Mouse (Mus musculus) midbrain, embryonic 11.5 days (tissue): Measurements from ENCODE around the gene Plcxd2. TPM values are rescaled to one million over a fixed set of nuclear protein-coding genes. Genes with fewer than 3 reads are reported as not detected.

ENCODE experiments used
- ATAC-seq: fragments of 200-750 bp; cut with Nextera tagmentation; 2 replicates; pipeline ENCODE4 v1.8.0; 2017; ENCODE audit warnings: moderate TSS enrichment, moderate library complexity; ENCODE audit not compliant: low FRiP score
- DNase-seq: peaks from one replicate; pipeline ENCODE4 v3.0.0; 2015; ENCODE audit warnings: low spot score; ENCODE audit errors: missing footprints
- H3K27ac ChIP-seq: fragments of 300-500 bp; sonication (generic); 2 replicates; pipeline ENCODE4 v1.5.1; 2014; ENCODE audit warnings: low read depth, low read length
- H3K27me3 ChIP-seq: fragments of 300-500 bp; sonication (generic); 2 replicates; pipeline ENCODE4 v1.6.1; 2014; ENCODE audit warnings: mild to moderate bottlenecking, low read length, moderate library complexity, mixed read lengths; ENCODE audit not compliant: control insufficient read depth, insufficient read depth
- H3K36me3 ChIP-seq: fragments of 300-500 bp; sonication (generic); 2 replicates; pipeline ENCODE4 v1.6.1; 2014; ENCODE audit warnings: mild to moderate bottlenecking, low read length, moderate library complexity, mixed read lengths; ENCODE audit not compliant: control insufficient read depth, insufficient read depth
- H3K4me1 ChIP-seq: fragments of 300-500 bp; sonication (generic); 2 replicates; pipeline ENCODE4 v1.6.1; 2014; ENCODE audit warnings: low read length; ENCODE audit not compliant: control insufficient read depth, insufficient read depth
- H3K4me2 ChIP-seq: fragments of 300-500 bp; sonication (generic); 2 replicates; pipeline ENCODE4 v1.6.1; 2014; ENCODE audit warnings: mild to moderate bottlenecking, moderate library complexity
- H3K4me3 ChIP-seq: fragments of 300-500 bp; sonication (generic); 2 replicates; pipeline ENCODE4 v1.5.1; 2014; ENCODE audit warnings: low read depth, low read length
- H3K9ac ChIP-seq: fragments of 300-500 bp; sonication (generic); 2 replicates; pipeline ENCODE4 v1.6.1; 2014; ENCODE audit warnings: low read length
- H3K9me3 ChIP-seq: fragments of 300-500 bp; sonication (generic); 2 replicates; pipeline ENCODE4 v1.6.1; 2016; ENCODE audit warnings: low read length; ENCODE audit not compliant: control insufficient read depth
- WGBS: fragments of 180-500 bp; shearing (Covaris S2); extraction: QIAGEN DNeasy Blood & Tissue Kit; methylation state at CpG from one replicate; pipeline ENCODE4 v1.1.7; 2014; 5-methylcytosine and 5-hydroxymethylcytosine counted together
- polyA plus RNA-seq: library from polyadenylated mRNA; unstranded; fragments of >200 nt; fragmentation: Nextera tagmentation; extraction: Ambion mirVana; gene quantifications from 2 replicates; pipeline ENCODE4 v1.2.1, GENCODE M21; 2014

Gene Plcxd2
- polyA plus RNA-seq, 1 experiment from 2014 or later = 3.4 TPM

GRCm38 (mm10) chr16:45999374-46000191, 10.4 kb downstream of the Plcxd2 start:
- no peak overlapping the region for H3K27ac ChIP-seq
- DNase-seq (peak; percentile 87), ATAC-seq (peak; percentile 85)
- H3K4me2 ChIP-seq = no peak overlapping the region
- no peaks in the 10 kb centered on the region for H3K36me3 ChIP-seq
- no peaks in the 10 kb centered on the region for H3K9me3 ChIP-seq
- H3K4me3 ChIP-seq = no peak overlapping the region
- 62% methylated on average over 10 of the region's 10 CpGs for WGBS
- no peak overlapping the region for H3K9ac ChIP-seq
- no peaks in the 10 kb centered on the region for H3K27me3 ChIP-seq
- peaks cover 6% of the 10 kb centered on the region; the same call in 1 of the 2 replicates for H3K4me1 ChIP-seq

- Histone ChIP-seq H3K4me2 (no peak overlapping the region), H3K4me3 (no peak overlapping the region), H3K9ac (no peak overlapping the region), H3K36me3 (no peaks in the 10 kb centered on the region), H3K27me3 (no peaks in the 10 kb centered on the region), H3K27ac (no peak overlapping the region), H3K4me1 (peaks cover 6% of the 10 kb centered on the region; the same call in 1 of the 2 replicates), H3K9me3 (no peaks in the 10 kb centered on the region)
- ATAC-seq (no peak), DNase-seq (peak; percentile 61)
- 83% methylated on average over 7 of the region's 7 CpGs for WGBS
Measured at GRCm38 (mm10) chr16:45998231-45998630, 11.8 kb downstream of the Plcxd2 start.

GRCm38 (mm10) chr16:45990901-45991676, 18.9 kb downstream of the Plcxd2 start:
- Histone ChIP-seq H3K4me3 (no peak overlapping the region), H3K9ac (no peak overlapping the region), H3K36me3 (no peaks in the 10 kb centered on the region), H3K4me1 (no peaks in the 10 kb centered on the region), H3K27me3 (no peaks in the 10 kb centered on the region), H3K27ac (no peak overlapping the region), H3K4me2 (no peak overlapping the region), H3K9me3 (no peaks in the 10 kb centered on the region)
- ATAC-seq = 0 out of 2 replicates have a peak, but pooled peaks have one; percentile 59
- WGBS = 48% methylated on average over 10 of the region's 10 CpGs
- DNase-seq = peak; percentile 81

DNA sequence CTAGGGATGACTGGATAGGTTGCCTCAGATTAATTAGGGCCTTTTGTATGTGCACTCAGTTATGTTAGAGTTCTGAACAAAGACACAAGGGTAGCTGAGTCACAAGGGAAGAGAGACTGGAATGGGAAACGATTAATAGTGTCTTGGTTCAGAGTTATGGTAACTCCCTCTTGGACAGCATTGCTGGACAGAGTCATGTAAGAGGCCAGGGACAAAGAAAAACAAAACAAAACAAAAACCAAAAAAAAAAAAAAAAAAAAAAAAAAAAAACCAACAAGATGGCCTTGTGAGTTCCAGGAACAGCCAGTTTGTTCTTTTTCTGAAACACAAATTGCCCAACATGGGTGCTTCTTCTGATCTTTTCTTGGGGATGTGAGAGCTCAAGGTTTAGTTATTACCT, 23.8 kb downstream of the Plcxd2 start:
- Histone ChIP-seq H3K27ac (no peak overlapping the region), H3K36me3 (no peaks in the 10 kb centered on the region), H3K9ac (no peak overlapping the region), H3K9me3 (no peaks in the 10 kb centered on the region), H3K4me2 (no peak overlapping the region), H3K27me3 (no peaks in the 10 kb centered on the region), H3K4me3 (no peak overlapping the region), H3K4me1 (no peaks in the 10 kb centered on the region)
- DNase-seq (peak; percentile 33), ATAC-seq (no peak)
- WGBS = 57% methylated on average over 1 of the region's 1 CpGs

- H3K4me2 ChIP-seq = no peak overlapping the region
- ATAC-seq = no peak
- WGBS = 85% methylated on average over 4 of the region's 4 CpGs
- no peaks in the 10 kb centered on the region for H3K4me1 ChIP-seq
- no peaks in the 10 kb centered on the region for H3K27me3 ChIP-seq
- no peak overlapping the region for H3K27ac ChIP-seq
- no peak overlapping the region for H3K4me3 ChIP-seq
- DNase-seq = peak; percentile 45
- no peaks in the 10 kb centered on the region for H3K9me3 ChIP-seq
- no peaks in the 10 kb centered on the region for H3K36me3 ChIP-seq
- H3K9ac ChIP-seq = no peak overlapping the region
Measured at GRCm38 (mm10) chr16:45984610-45985606, 25.1 kb downstream of the Plcxd2 start.

DNA sequence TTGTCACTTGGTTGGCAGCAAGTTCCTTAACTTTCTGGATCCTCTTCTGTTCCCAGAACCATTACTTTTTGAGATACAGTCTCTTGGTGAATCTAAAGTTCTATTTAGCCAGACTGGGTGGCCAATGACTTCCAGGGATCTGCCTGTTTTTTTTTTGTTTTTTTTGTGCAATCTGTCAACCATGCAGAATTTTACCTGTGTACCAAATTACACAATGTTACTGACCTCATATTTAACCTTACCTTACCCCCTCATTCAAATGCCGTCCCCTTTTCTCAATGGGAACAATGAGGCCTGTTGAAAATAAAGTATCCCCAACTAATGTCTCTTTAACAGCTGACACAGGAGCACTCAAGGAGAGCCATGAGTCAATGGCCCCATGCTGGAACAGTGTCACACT, 33.8 kb downstream of the Plcxd2 start:
- H3K9ac ChIP-seq = no peak overlapping the region
- no peak overlapping the region for H3K4me3 ChIP-seq
- H3K27me3 ChIP-seq = no peaks in the 10 kb centered on the region
- no peaks in the 10 kb centered on the region for H3K36me3 ChIP-seq
- no peaks in the 10 kb centered on the region for H3K4me1 ChIP-seq
- DNase-seq = no peak
- no peak overlapping the region for H3K4me2 ChIP-seq
- H3K9me3 ChIP-seq = no peaks in the 10 kb centered on the region
- no peak for ATAC-seq
- H3K27ac ChIP-seq = no peak overlapping the region
- WGBS = 75% methylated on average over 1 of the region's 1 CpGs

DNA sequence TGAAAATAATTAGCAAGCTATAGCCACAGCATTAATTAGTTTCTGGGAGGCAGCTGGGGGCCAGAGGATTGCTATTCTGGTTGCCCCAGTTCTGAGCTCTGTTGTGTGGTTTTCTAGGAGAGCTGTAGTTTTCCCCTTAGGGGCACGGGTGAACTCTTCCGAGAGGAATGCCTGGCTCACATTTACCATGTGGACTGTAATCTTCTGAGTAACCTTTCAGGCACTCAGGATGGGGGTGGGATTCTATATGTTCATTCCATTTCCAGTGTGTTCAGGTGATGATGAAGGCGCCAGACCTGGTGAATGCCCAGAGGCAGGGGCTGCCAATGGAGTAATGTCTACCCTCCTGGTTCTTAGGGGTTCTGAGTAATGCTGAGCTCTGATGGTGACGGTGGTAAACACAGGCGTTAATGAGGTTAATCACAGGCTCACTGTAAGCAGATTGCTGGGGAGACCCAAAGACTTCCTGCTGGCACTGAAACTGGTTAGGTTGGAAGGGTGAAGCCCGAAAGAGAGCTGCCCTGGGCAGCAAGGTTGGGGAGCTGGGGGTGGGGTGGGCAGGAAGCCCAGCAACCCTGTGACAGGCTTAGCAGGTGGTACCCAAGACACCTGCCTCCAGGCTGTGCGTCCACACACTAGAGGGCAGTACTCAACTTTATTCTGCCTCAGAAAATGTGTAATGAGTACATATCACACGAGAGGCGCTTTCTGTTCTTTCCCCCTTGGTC, 35.9 kb downstream of the Plcxd2 start:
- 62% methylated on average over 9 of the region's 9 CpGs for WGBS
- ATAC-seq (no peak), DNase-seq (no peak)
- Histone ChIP-seq H3K27me3 (no peaks in the 10 kb centered on the region), H3K9me3 (no peaks in the 10 kb centered on the region), H3K36me3 (no peaks in the 10 kb centered on the region), H3K4me3 (no peak overlapping the region), H3K4me1 (no peaks in the 10 kb centered on the region), H3K27ac (no peak overlapping the region), H3K4me2 (no peak overlapping the region), H3K9ac (no peak overlapping the region)

DNA sequence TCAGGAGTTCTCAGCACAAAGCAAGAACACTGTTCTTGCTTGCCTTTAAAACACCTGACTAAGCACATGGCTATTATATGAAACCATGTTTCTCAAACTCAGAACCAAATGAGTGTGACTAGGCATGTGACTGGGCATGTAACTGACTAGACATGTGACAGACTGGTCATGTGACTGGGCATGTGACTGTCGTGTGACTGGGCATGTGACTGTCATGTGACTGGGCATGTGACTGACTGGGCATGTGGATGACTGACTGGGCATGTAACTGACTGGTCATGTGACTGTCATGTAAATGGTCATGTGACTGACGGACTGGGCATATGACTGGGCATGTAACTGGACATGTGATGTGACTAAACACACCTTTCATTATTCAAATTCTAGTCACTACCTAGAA, 39.8 kb downstream of the Plcxd2 start:
- Histone ChIP-seq H3K4me2 (no peak overlapping the region), H3K36me3 (no peaks in the 10 kb centered on the region), H3K4me3 (no peak overlapping the region), H3K4me1 (no peaks in the 10 kb centered on the region), H3K9me3 (no peaks in the 10 kb centered on the region), H3K9ac (no peak overlapping the region), H3K27me3 (no peaks in the 10 kb centered on the region), H3K27ac (no peak overlapping the region)
- DNase-seq (no peak), ATAC-seq (no peak)
- 88% methylated on average over 2 of the region's 2 CpGs for WGBS
